Mouse (Mus musculus): Measurements from ENCODE around the gene Sap30bp. TPM values are rescaled to one million over a fixed set of nuclear protein-coding genes. Genes with fewer than 3 reads are reported as not detected.

The Sap30bp gene
- 15.9 and 37.4 TPM in 2 replicates for polyA plus RNA-seq (2012; ENCODE audit: low replicate concordance)

GRCm38 (mm10) chr11:115933108-115933746 is at the start of gene Sap30bp, which contains the start of gene Recql5:
Gene Sap30bp, plus strand, starts transcription at chr11:115933282.
Gene Recql5, minus strand, starts transcription at chr11:115933477.

GRCm38 (mm10) chr11:115899486-115900266 is 33.4 kb upstream of the Sap30bp start, which contains the start of gene Smim5:
Gene Smim5, plus strand, starts transcription at chr11:115899966.

GRCm38 (mm10) chr11:115911632-115912376 is 21.3 kb upstream of the Sap30bp start, which contains the start of gene Smim6:
Gene Smim6, plus strand, starts transcription at chr11:115912017.

GRCm38 (mm10) chr11:115974309-115975082 is 41.4 kb downstream of the Sap30bp start, which contains the start of gene Itgb4:
Gene Itgb4, plus strand, starts transcription at chr11:115974709.

GRCm38 (mm10) chr11:116012262-116012947 is 79.3 kb downstream of the Sap30bp start, which contains the start of gene Galk1:
Gene Galk1, minus strand, starts transcription at chr11:116012719.

Other genes starting within 250 kb of the Sap30bp start
- gene Grb2, start 224.7 kb upstream of the Sap30bp start, polyA plus RNA-seq (2012; ENCODE audit: low replicate concordance) = 109 and 136 TPM in 2 replicates
- gene Tmem94, start 167.8 kb upstream of the Sap30bp start, polyA plus RNA-seq (2012; ENCODE audit: low replicate concordance) = 59.6 and 65.3 TPM in 2 replicates
- gene Caskin2, start 119.6 kb upstream of the Sap30bp start, polyA plus RNA-seq (2012; ENCODE audit: low replicate concordance) = 11.7 and 18.4 TPM in 2 replicates
- 40.7 and 86.6 TPM in 2 replicates for gene Tsen54, start 118.6 kb upstream of the Sap30bp start, polyA plus RNA-seq (2012; ENCODE audit: low replicate concordance)
- gene Llgl2, start 109.2 kb upstream of the Sap30bp start, polyA plus RNA-seq (2012; ENCODE audit: low replicate concordance) = 57.0 and 71.0 TPM in 2 replicates
- gene Myo15b, start 74.9 kb upstream of the Sap30bp start, polyA plus RNA-seq (2012; ENCODE audit: low replicate concordance) = 0.19 and 0.26 TPM in 2 replicates
- gene Smim5, start 33.3 kb upstream of the Sap30bp start, polyA plus RNA-seq (2012; ENCODE audit: low replicate concordance) = 5.0 and 7.0 TPM in 2 replicates
- 0.29 TPM in 1 of 2 replicates, not detected in the other for gene Smim6, start 21.3 kb upstream of the Sap30bp start, polyA plus RNA-seq (2012; ENCODE audit: low replicate concordance)
- gene Recql5, start 195 bp downstream of the Sap30bp start, polyA plus RNA-seq (2012; ENCODE audit: low replicate concordance) = 24.4 and 46.6 TPM in 2 replicates
- gene Itgb4, start 41.4 kb downstream of the Sap30bp start, polyA plus RNA-seq (2012; ENCODE audit: low replicate concordance) = 0.18 and 0.31 TPM in 2 replicates
- 21.0 and 29.6 TPM in 2 replicates for gene Galk1, start 79.4 kb downstream of the Sap30bp start, polyA plus RNA-seq (2012; ENCODE audit: low replicate concordance)
- 458 and 1,037 TPM in 2 replicates for gene H3f3b, start 94.7 kb downstream of the Sap30bp start, polyA plus RNA-seq (2012; ENCODE audit: low replicate concordance)
- gene Unk, start 97.0 kb downstream of the Sap30bp start, polyA plus RNA-seq (2012; ENCODE audit: low replicate concordance) = 65.3 and 71.0 TPM in 2 replicates
- gene Unc13d, start 144.7 kb downstream of the Sap30bp start, polyA plus RNA-seq (2012; ENCODE audit: low replicate concordance) = 139 and 389 TPM in 2 replicates
- 508 and 688 TPM in 2 replicates for gene Wbp2, start 153.7 kb downstream of the Sap30bp start, polyA plus RNA-seq (2012; ENCODE audit: low replicate concordance)
- 5.8 and 8.8 TPM in 2 replicates for gene Trim47, start 193.9 kb downstream of the Sap30bp start, polyA plus RNA-seq (2012; ENCODE audit: low replicate concordance)
- 10.8 and 13.2 TPM in 2 replicates for gene Trim65, start 197.8 kb downstream of the Sap30bp start, polyA plus RNA-seq (2012; ENCODE audit: low replicate concordance)
- gene Mrpl38, start 205.6 kb downstream of the Sap30bp start, polyA plus RNA-seq (2012; ENCODE audit: low replicate concordance) = 62.8 and 112 TPM in 2 replicates
- 14.2 and 19.6 TPM in 2 replicates for gene Fbf1, start 234.9 kb downstream of the Sap30bp start, polyA plus RNA-seq (2012; ENCODE audit: low replicate concordance)

Measured in hematopoietic multipotent progenitor cell, adult 10-12 weeks (in vitro differentiated cells).